Comparison of ENCODE assay signal across 12 mouse cellular contexts in genomic region chr10:91073345-91073744, GRCm38 (mm10). TPM values are rescaled to one million over a fixed set of nuclear protein-coding genes. Genes with fewer than 3 reads are reported as not detected.
DNase-seq lines count a peak whose midpoint lies in the region; ATAC-seq and TF ChIP-seq lines count a peak whose summit lies in the region.
"Had no signal": no experiment of that assay in that cellular context is flagged by ENCODE, and none has a peak within 500 bp of the region (broad histone marks: within the 10 kb centered on the region; RNA-seq: fewer than 3 reads in every experiment).

No protein-coding gene starts in this region.

- H3K4me3 ChIP-seq in heart, embryonic 12.5 days: no peak overlapping the region
- H3K4me3 ChIP-seq in embryonic facial prominence, embryonic 15.5 days (replicated peaks): no peak overlapping the region
- no peak overlapping the region for H3K4me3 ChIP-seq in lung, postnatal 0 days (ENCODE audit: low read depth, low read length)
- H3K4me3 ChIP-seq: layer of hippocampus, adult 2 months had no signal

- TF ChIP-seq EP300 in lung, postnatal 0 days (IDR thresholded peaks at IDR 0.05): peak; percentile 88

- H3K36me3 ChIP-seq in heart, embryonic 12.5 days: peaks cover 60% of the 10 kb centered on the region
- peaks cover 29% of the 10 kb centered on the region for H3K36me3 ChIP-seq in embryonic facial prominence, embryonic 15.5 days
- H3K36me3 ChIP-seq in lung, postnatal 0 days (ENCODE audit: insufficient read depth, low read length): peaks cover 21% of the 10 kb centered on the region

- intact Hi-C loops in heart, postnatal 10 days (cut with DNase I): loop anchor here (5.0 kb wide), 1 partner anchor 169 kb away; no protein-coding TSS in a partner anchor

- TF ChIP-seq CTCF in lung, postnatal 0 days (IDR thresholded peaks at IDR 0.05): no peak

- no peak for ATAC-seq in heart, embryonic 12.5 days (ENCODE audit: insufficient number of reproducible peaks, low FRiP score)
- no peak for ATAC-seq in embryonic facial prominence, embryonic 15.5 days (ENCODE audit: insufficient number of reproducible peaks, low FRiP score, low TSS enrichment, low read depth)
- ATAC-seq in lung, postnatal 0 days: peak; percentile 56; the same call in 1 of the 2 replicates
- ATAC-seq: CD4-positive, CD25-positive, alpha-beta regulatory T cell, adult 4 months; inflammation-experienced regulatory T-cells, adult 6 months had no signal

- no peak overlapping the region for H3K9ac ChIP-seq in heart, embryonic 12.5 days
- H3K9ac ChIP-seq in embryonic facial prominence, embryonic 15.5 days: no peak overlapping the region
- no peak overlapping the region for H3K9ac ChIP-seq in lung, postnatal 0 days (replicated peaks; ENCODE audit: low read depth)

- DNase-seq in heart, postnatal 10 days: peak; percentile 30 to 47
- peak; percentile 96 for DNase-seq in NIH3T3 (ENCODE audit: low read depth)
- peak; percentile 28 for DNase-seq in lung, postnatal 0 days (ENCODE audit: low spot score)
- no peak for DNase-seq in thymus, postnatal 0 days (ENCODE audit: low spot score)
- DNase-seq in urinary bladder, adult 18-20 months (ENCODE audit: low spot score in 2 of 2): no peak
- DNase-seq: cerebellum, adult 8-10 months; midbrain, embryonic 14.5 days had no signal

- no peak overlapping the region for H3K4me2 ChIP-seq in heart, embryonic 12.5 days
- no peak overlapping the region for H3K4me2 ChIP-seq in embryonic facial prominence, embryonic 15.5 days (replicated peaks)
- H3K4me2 ChIP-seq in lung, postnatal 0 days (replicated peaks; ENCODE audit: low read depth, low read length): no peak overlapping the region

- H3K4me1 ChIP-seq in heart, embryonic 12.5 days (replicated peaks): no peaks in the 10 kb centered on the region
- peaks cover 4% of the 10 kb centered on the region; the same call in 1 of the 2 replicates for H3K4me1 ChIP-seq in embryonic facial prominence, embryonic 15.5 days
- H3K4me1 ChIP-seq in lung, postnatal 0 days (ENCODE audit: insufficient read depth, low read depth, low read length): no peaks in the 10 kb centered on the region

- H3K9me3 ChIP-seq in heart, embryonic 12.5 days (replicated peaks): no peaks in the 10 kb centered on the region
- H3K9me3 ChIP-seq in embryonic facial prominence, embryonic 15.5 days (replicated peaks): no peaks in the 10 kb centered on the region
- no peaks in the 10 kb centered on the region for H3K9me3 ChIP-seq in lung, postnatal 0 days (ENCODE audit: low read length)

- H3K27ac ChIP-seq in heart, embryonic 12.5 days (ENCODE audit: poor library complexity, severe bottlenecking): no peak overlapping the region
- peak overlapping the region; percentile 39; the same call in 1 of the 2 replicates for H3K27ac ChIP-seq in embryonic facial prominence, embryonic 15.5 days (replicated peaks)
- no peak overlapping the region for H3K27ac ChIP-seq in lung, postnatal 0 days (ENCODE audit: low read length)
- H3K27ac ChIP-seq: layer of hippocampus, adult 2 months had no signal

- 69% methylated on average over 3 of the region's 3 CpGs for WGBS in heart, embryonic 12.5 days
- 39% methylated on average over 3 of the region's 3 CpGs for WGBS in embryonic facial prominence, embryonic 15.5 days
- 46% methylated on average over 3 of the region's 3 CpGs for WGBS in lung, postnatal 0 days

- no peaks in the 10 kb centered on the region for H3K27me3 ChIP-seq in heart, embryonic 12.5 days (replicated peaks)
- no peaks in the 10 kb centered on the region for H3K27me3 ChIP-seq in embryonic facial prominence, embryonic 15.5 days
- no peaks in the 10 kb centered on the region for H3K27me3 ChIP-seq in lung, postnatal 0 days (replicated peaks; ENCODE audit: insufficient read depth, low read length)

RNA-seq across cellular contexts. Expression of gene Apaf1, which starts 9.2 kb away (rescaled TPM):
- total RNA-seq in heart, postnatal 10 days (2021): 10 to 100 TPM; 15.1 to 16.4 TPM
- polyA plus RNA-seq in heart, embryonic 12.5 days (2016; fragmentation: Nextera tagmentation; extraction: Ambion mirVana): 22.0 and 23.1 TPM in 2 replicates
- polyA plus RNA-seq in embryonic facial prominence, embryonic 15.5 days (2015; fragmentation: Nextera tagmentation; extraction: Ambion mirVana): 22.1 and 24.2 TPM in 2 replicates
- polyA plus RNA-seq in lung, postnatal 0 days (2015; fragmentation: Nextera tagmentation; extraction: Ambion mirVana): 14.3 and 14.9 TPM in 2 replicates
- polyA plus RNA-seq in thymus, postnatal 0 days (2015; fragmentation: Nextera tagmentation; extraction: Ambion mirVana): 18.5 and 20.2 TPM in 2 replicates

RNA-seq across cellular contexts. Expression of gene Ikbip, which starts 9.4 kb away (rescaled TPM):
- total RNA-seq in heart, postnatal 10 days (2021): 10 to 100 TPM; 24.1 to 25.1 TPM
- 46.7 and 49.6 TPM in 2 replicates for polyA plus RNA-seq in heart, embryonic 12.5 days (2016; fragmentation: Nextera tagmentation; extraction: Ambion mirVana)
- polyA plus RNA-seq in embryonic facial prominence, embryonic 15.5 days (2015; fragmentation: Nextera tagmentation; extraction: Ambion mirVana): 70.4 and 75.4 TPM in 2 replicates
- 31.6 and 34.3 TPM in 2 replicates for polyA plus RNA-seq in lung, postnatal 0 days (2015; fragmentation: Nextera tagmentation; extraction: Ambion mirVana)
- 12.2 and 12.3 TPM in 2 replicates for polyA plus RNA-seq in thymus, postnatal 0 days (2015; fragmentation: Nextera tagmentation; extraction: Ambion mirVana)

RNA-seq across cellular contexts. Expression of gene Slc25a3, which starts 50.5 kb away (rescaled TPM):
- total RNA-seq in heart, postnatal 10 days (2021): 1,000 to 10,000 TPM; 2,219 to 2,275 TPM
- polyA plus RNA-seq in heart, embryonic 12.5 days (2016; fragmentation: Nextera tagmentation; extraction: Ambion mirVana): 782 and 785 TPM in 2 replicates
- 417 and 423 TPM in 2 replicates for polyA plus RNA-seq in embryonic facial prominence, embryonic 15.5 days (2015; fragmentation: Nextera tagmentation; extraction: Ambion mirVana)
- polyA plus RNA-seq in lung, postnatal 0 days (2015; fragmentation: Nextera tagmentation; extraction: Ambion mirVana): 336 and 358 TPM in 2 replicates
- polyA plus RNA-seq in thymus, postnatal 0 days (2015; fragmentation: Nextera tagmentation; extraction: Ambion mirVana): 416 and 468 TPM in 2 replicates

Comparison
In these comparisons a context has a peak if more than half of its experiments do, and no peak if none do; other contexts are left out.
1. DNase-seq: peak in heart, postnatal 10 days (2 of 2), NIH3T3 (single experiment) and lung, postnatal 0 days (single experiment); none in thymus, postnatal 0 days (single experiment) and urinary bladder, adult 18-20 months (0 of 2).